Mouse (Mus musculus): ENCODE data around the gene Slc9a1. TPM values are rescaled to one million over a fixed set of nuclear protein-coding genes. Genes with fewer than 3 reads are reported as not detected.

Slc9a1 gene
- total and polyA plus RNA-seq, 3 experiments, result 3.1 to 14.0 TPM; not detected in 1

- H3K9me3 ChIP-seq (replicated peaks; ENCODE audit: insufficient read depth, low read length), result no peaks in the 10 kb centered on the region
- no peaks in the 10 kb centered on the region for H3K27me3 ChIP-seq (ENCODE audit: control insufficient read depth in 1 of 2, insufficient read depth in 2 of 2, low read length in 2 of 2)
- H3K79me2 ChIP-seq (ENCODE audit: control insufficient read depth, insufficient read depth, low read length, poor library complexity), result no peaks in the 10 kb centered on the region
- H3K9ac ChIP-seq (ENCODE audit: control insufficient read depth, low read depth, low read length, poor library complexity, severe bottlenecking), result no peak overlapping the region
- peak; percentile 58 for DNase-seq (ENCODE audit: low read depth, low spot score)
- H3K4me3 ChIP-seq (ENCODE audit: control insufficient read depth in 1 of 2, insufficient read depth in 1 of 2, low read depth in 2 of 2, low read length in 2 of 2), result no peak overlapping the region
- peaks cover 0 to 5% of the 10 kb centered on the region in 2 experiments; a peak in 1 of 4 replicates for H3K4me1 ChIP-seq (ENCODE audit: control insufficient read depth in 1 of 2, insufficient read depth in 2 of 2, low read length in 2 of 2)
- no peaks in the 10 kb centered on the region for H3K36me3 ChIP-seq (ENCODE audit: control insufficient read depth in 1 of 2, insufficient read depth in 2 of 2, low read length in 2 of 2)
- H3K27ac ChIP-seq (ENCODE audit: control insufficient read depth, low read depth, low read length), result no peak overlapping the region
- TF ChIP-seq TBP (IDR thresholded peaks at IDR 0.05; ENCODE audit: low read depth, low read length), result no peak
- TF ChIP-seq CTCF (IDR thresholded peaks at IDR 0.05 in 2 of 3, conservative IDR thresholded peaks at IDR 0.05 in 1 of 3; ENCODE audit: control insufficient read depth in 1 of 3, insufficient read depth in 1 of 3, low read depth in 2 of 3, low read length in 3 of 3, poor library complexity in 1 of 3, severe bottlenecking in 1 of 3), result peak in 1 of 3 experiments; percentile 24; a peak in 1 of 6 replicates
Observed at GRCm38 (mm10) chr4:133458044-133458443, 88.5 kb downstream of the Slc9a1 start.

GRCm38 (mm10) chr4:133460006-133460405 is 90.5 kb downstream of the Slc9a1 start:
- no peaks in the 10 kb centered on the region for H3K36me3 ChIP-seq (ENCODE audit: control insufficient read depth in 1 of 2, insufficient read depth in 2 of 2, low read length in 2 of 2)
- peaks cover 0 to 5% of the 10 kb centered on the region in 2 experiments; a peak in 2 of 4 replicates for H3K4me1 ChIP-seq (ENCODE audit: control insufficient read depth in 1 of 2, insufficient read depth in 2 of 2, low read length in 2 of 2)
- no peak overlapping the region for H3K9ac ChIP-seq (ENCODE audit: control insufficient read depth, low read depth, low read length, poor library complexity, severe bottlenecking)
- no peaks in the 10 kb centered on the region for H3K79me2 ChIP-seq (ENCODE audit: control insufficient read depth, insufficient read depth, low read length, poor library complexity)
- H3K27ac ChIP-seq (ENCODE audit: control insufficient read depth, low read depth, low read length), result no peak overlapping the region
- no peak for DNase-seq (ENCODE audit: low read depth, low spot score)
- TF ChIP-seq ETS1 (IDR thresholded peaks at IDR 0.05; ENCODE audit: low read depth, low read length) (no peak), GABPA (IDR thresholded peaks at IDR 0.05; ENCODE audit: low read depth, low read length) (no peak), POLR2AphosphoS2 (IDR thresholded peaks at IDR 0.05; ENCODE audit: low read length) (no peak), EP300 (IDR thresholded peaks at IDR 0.05; ENCODE audit: low read depth in 1 of 2, low read length in 2 of 2) (no peak), E2F4 (IDR thresholded peaks at IDR 0.05; ENCODE audit: borderline replicate concordance, low read depth, low read length) (no peak), MYC (IDR thresholded peaks at IDR 0.05; ENCODE audit: low read depth, low read length) (no peak), NRF1 (IDR thresholded peaks at IDR 0.05; ENCODE audit: insufficient read depth, low read depth, low read length, poor library complexity, severe bottlenecking) (no peak)
- H3K9me3 ChIP-seq (replicated peaks; ENCODE audit: insufficient read depth, low read length), result no peaks in the 10 kb centered on the region
- no peaks in the 10 kb centered on the region for H3K27me3 ChIP-seq (ENCODE audit: control insufficient read depth in 1 of 2, insufficient read depth in 2 of 2, low read length in 2 of 2)
- no peak overlapping the region for H3K4me3 ChIP-seq (ENCODE audit: control insufficient read depth in 1 of 2, insufficient read depth in 1 of 2, low read depth in 2 of 2, low read length in 2 of 2)

- TF ChIP-seq ZC3H11A (IDR thresholded peaks at IDR 0.05; ENCODE audit: low read depth, low read length), result no peak
- no peak for TF ChIP-seq JUND (IDR thresholded peaks at IDR 0.05; ENCODE audit: low read depth, low read length)
- peak in 1 of 3 experiments; percentile 4; a peak in 1 of 6 replicates for TF ChIP-seq CTCF (IDR thresholded peaks at IDR 0.05 in 2 of 3, conservative IDR thresholded peaks at IDR 0.05 in 1 of 3; ENCODE audit: control insufficient read depth in 1 of 3, insufficient read depth in 1 of 3, low read depth in 2 of 3, low read length in 3 of 3, poor library complexity in 1 of 3, severe bottlenecking in 1 of 3)
- H3K4me3 ChIP-seq (ENCODE audit: control insufficient read depth in 1 of 2, insufficient read depth in 1 of 2, low read depth in 2 of 2, low read length in 2 of 2), result no peak overlapping the region
- H3K27ac ChIP-seq (ENCODE audit: control insufficient read depth, low read depth, low read length), result no peak overlapping the region
- H3K36me3 ChIP-seq (ENCODE audit: control insufficient read depth in 1 of 2, insufficient read depth in 2 of 2, low read length in 2 of 2), result no peaks in the 10 kb centered on the region
- no peak overlapping the region for H3K9ac ChIP-seq (ENCODE audit: control insufficient read depth, low read depth, low read length, poor library complexity, severe bottlenecking)
- H3K27me3 ChIP-seq (ENCODE audit: control insufficient read depth in 1 of 2, insufficient read depth in 2 of 2, low read length in 2 of 2), result no peaks in the 10 kb centered on the region
- H3K79me2 ChIP-seq (ENCODE audit: control insufficient read depth, insufficient read depth, low read length, poor library complexity), result no peaks in the 10 kb centered on the region
- DNase-seq (ENCODE audit: low read depth, low spot score), result no peak
- no peaks in the 10 kb centered on the region for H3K9me3 ChIP-seq (replicated peaks; ENCODE audit: insufficient read depth, low read length)
- H3K4me1 ChIP-seq (ENCODE audit: control insufficient read depth in 1 of 2, insufficient read depth in 2 of 2, low read length in 2 of 2), result peaks cover 0 to 5% of the 10 kb centered on the region in 2 experiments; a peak in 2 of 4 replicates
Observed at GRCm38 (mm10) chr4:133460796-133461325, 91.4 kb downstream of the Slc9a1 start.
